Mouse (Mus musculus) hindbrain, postnatal 0 days (tissue): ENCODE measurements around the gene Adamtsl4. TPM values are rescaled to one million over a fixed set of nuclear protein-coding genes. Genes with fewer than 3 reads are reported as not detected.

Experiments
- ATAC-seq: fragments of 200-750 bp; cut with Nextera tagmentation; 2 replicates; pipeline ENCODE4 v1.8.0; 2017; ENCODE audit warnings: mild to moderate bottlenecking, moderate TSS enrichment, moderate library complexity
- DNase-seq: peaks from one replicate; pipeline ENCODE4 v3.0.0-alpha.2; 2015; ENCODE audit warnings: low spot score
- H3K27ac ChIP-seq: fragments of 300-500 bp; sonication (generic); 2 replicates; pipeline ENCODE4 v1.5.1; 2014; ENCODE audit warnings: mild to moderate bottlenecking
- H3K27me3 ChIP-seq: fragments of 300-500 bp; sonication (generic); 2 replicates; pipeline ENCODE4 v1.6.1; 2014; ENCODE audit warnings: low read length, mixed read lengths; ENCODE audit not compliant: insufficient read depth
- H3K36me3 ChIP-seq: fragments of 300-500 bp; sonication (generic); 2 replicates; pipeline ENCODE4 v1.6.1; 2014; ENCODE audit warnings: low read length, mixed read lengths; ENCODE audit not compliant: insufficient read depth
- H3K4me1 ChIP-seq: fragments of 300-500 bp; sonication (generic); 2 replicates; pipeline ENCODE4 v1.6.1; 2014; ENCODE audit warnings: antibody characterized with exemption, low read length, mixed read lengths; ENCODE audit not compliant: insufficient read depth
- H3K4me2 ChIP-seq: fragments of 300-500 bp; sonication (generic); 2 replicates; pipeline ENCODE4 v1.6.1; 2014; ENCODE audit warnings: low read depth, mild to moderate bottlenecking, low read length, moderate library complexity, mixed read lengths
- H3K4me3 ChIP-seq: fragments of 300-500 bp; sonication (generic); 2 replicates; pipeline ENCODE4 v1.5.1; 2014; ENCODE audit warnings: low read length
- H3K9ac ChIP-seq: fragments of 300-500 bp; sonication (generic); replicated peaks from 2 replicates; pipeline ENCODE4 v1.6.1; 2014; ENCODE audit warnings: mild to moderate bottlenecking, low read length, moderate library complexity, mixed read lengths
- H3K9me3 ChIP-seq: fragments of 300-500 bp; sonication (generic); 2 replicates; pipeline ENCODE4 v1.6.1; 2016; ENCODE audit warnings: low read length, mixed read lengths
- CTCF ChIP-seq: IDR thresholded peaks from 2 replicates; pipeline ENCODE4 v1.5.1; 2016; ENCODE audit warnings: antibody characterized with exemption, control low read depth, low read depth
- WGBS: fragments of 180-500 bp; shearing (Covaris S2); extraction: QIAGEN DNeasy Blood & Tissue Kit; methylation state at CpG from one replicate; pipeline ENCODE4 v1.1.7; 2014; 5-methylcytosine and 5-hydroxymethylcytosine counted together
- polyA plus RNA-seq: library from polyadenylated mRNA; unstranded; fragments of >200 nt; fragmentation: Nextera tagmentation; extraction: Ambion mirVana; gene quantifications from 2 replicates; pipeline ENCODE4 v1.2.1, GENCODE M21; 2015
- total RNA-seq: library from RNA; depleted of rRNA; stranded (reverse); fragments of >200 nt; gene quantifications from 2 replicates; pipeline ENCODE4 v1.2.3, GENCODE M21; 2014; rRNA removed

Gene Adamtsl4
- total RNA-seq (1.0 and 1.6 TPM in 2 replicates), polyA plus RNA-seq (1.4 and 2.1 TPM in 2 replicates)

DNA sequence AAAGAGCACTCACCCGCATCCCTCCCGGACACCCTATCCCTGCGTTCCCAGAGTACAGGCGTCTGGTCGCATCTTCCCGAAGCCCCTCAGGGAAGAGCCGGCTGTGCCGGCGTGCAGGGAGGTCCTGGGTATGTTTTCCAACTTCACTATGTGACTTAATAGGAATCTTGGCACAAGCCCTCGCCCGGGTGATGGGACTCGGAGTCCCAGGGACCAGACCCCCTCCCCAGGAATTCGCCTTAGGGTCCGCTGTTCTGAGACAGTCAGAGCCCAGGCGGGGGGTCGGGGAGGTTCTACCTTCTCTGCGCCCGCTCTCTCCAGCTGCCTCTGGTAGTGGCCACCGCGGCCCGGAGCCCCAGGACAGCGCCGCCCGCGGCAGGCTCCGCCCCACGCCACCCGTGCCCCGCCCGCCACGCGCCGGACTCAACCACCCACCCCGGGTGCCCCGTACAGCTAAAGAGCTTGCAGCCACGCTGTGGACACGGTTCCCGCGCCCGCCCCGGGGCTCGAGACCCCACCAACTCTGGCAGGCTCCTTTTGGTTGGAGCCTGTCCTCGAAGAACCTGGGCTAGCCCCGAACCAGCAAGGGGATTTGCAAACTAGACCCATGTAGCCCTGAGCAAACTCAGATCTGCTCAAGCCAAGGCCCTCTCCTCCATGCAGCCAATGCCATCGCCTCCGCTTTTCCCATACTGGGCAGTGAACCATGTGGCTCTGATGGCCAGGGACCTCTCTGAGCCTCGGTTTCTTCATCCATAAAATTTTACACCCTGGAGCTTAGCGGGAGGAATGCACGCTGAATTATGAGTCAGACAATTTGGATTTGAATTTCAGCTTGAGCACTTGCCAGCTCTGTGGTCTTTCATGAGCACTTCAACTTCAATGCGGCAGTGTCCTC is at the start of gene Adamtsl4:
Adamtsl4 (minus strand) TSS at position 394 of the 898 bp plus-strand sequence.
- H3K4me3 ChIP-seq: peak within 1 kb of the TSS; percentile 44
- ATAC-seq: peak; percentile 66

DNA sequence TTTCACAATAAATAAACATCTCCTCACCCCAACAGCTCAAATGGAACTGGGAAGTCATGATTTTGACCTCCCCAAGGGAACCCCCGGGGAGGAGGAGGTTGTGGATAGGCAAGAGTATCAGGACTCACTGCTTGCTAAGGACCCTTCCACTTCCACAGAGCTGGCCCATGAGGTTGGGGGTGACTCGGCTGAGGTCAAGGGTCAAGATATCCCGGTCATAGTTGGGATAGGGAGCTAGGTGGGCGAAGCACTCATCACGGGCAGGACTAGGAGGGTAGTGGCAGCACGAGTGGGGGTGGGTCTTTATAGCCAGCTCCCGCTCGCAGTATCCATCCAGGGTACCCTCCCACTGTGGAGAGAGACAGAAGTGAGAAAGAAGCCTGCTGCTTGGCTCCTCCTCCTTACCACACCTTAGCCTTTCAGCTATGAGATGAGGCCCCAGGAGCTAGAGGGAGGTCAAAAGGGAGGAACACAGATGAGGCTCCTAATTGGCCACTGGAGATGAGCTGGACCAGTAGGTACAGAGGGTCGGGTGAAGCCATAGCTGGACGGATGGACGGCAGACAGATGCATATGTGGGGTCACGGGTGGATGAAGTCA is 47.5 kb upstream of the Adamtsl4 start:
- TF ChIP-seq CTCF: no peak
- Histone ChIP-seq H3K4me1 (no peaks in the 10 kb centered on the region), H3K27ac (no peak overlapping the region), H3K4me3 (no peak overlapping the region), H3K36me3 (peaks cover 7% of the 10 kb centered on the region; the same call in 1 of the 2 replicates), H3K4me2 (no peak overlapping the region), H3K9me3 (no peaks in the 10 kb centered on the region), H3K9ac (no peak overlapping the region), H3K27me3 (no peaks in the 10 kb centered on the region)
- ATAC-seq: no peak
- 86% methylated on average over 12 of the region's 12 CpGs for WGBS
- DNase-seq: no peak

More for the DNA sequence above, at the start of gene Adamtsl4:
- TF ChIP-seq CTCF: no peak
- WGBS: 3% methylated on average over 48 of the region's 50 CpGs
- Histone ChIP-seq H3K36me3 (no peaks in the 10 kb centered on the region), H3K27me3 (no peaks in the 10 kb centered on the region), H3K4me1 (peaks cover 11% of the 10 kb centered on the region; the same call in 1 of the 2 replicates), H3K4me2 (peak within 1 kb of the TSS; percentile 87), H3K9me3 (no peaks in the 10 kb centered on the region), H3K9ac (peak within 1 kb of the TSS; percentile 42), H3K27ac (peak within 1 kb of the TSS; percentile 26; the same call in 1 of the 2 replicates)
- peak; percentile 55 for DNase-seq

DNA sequence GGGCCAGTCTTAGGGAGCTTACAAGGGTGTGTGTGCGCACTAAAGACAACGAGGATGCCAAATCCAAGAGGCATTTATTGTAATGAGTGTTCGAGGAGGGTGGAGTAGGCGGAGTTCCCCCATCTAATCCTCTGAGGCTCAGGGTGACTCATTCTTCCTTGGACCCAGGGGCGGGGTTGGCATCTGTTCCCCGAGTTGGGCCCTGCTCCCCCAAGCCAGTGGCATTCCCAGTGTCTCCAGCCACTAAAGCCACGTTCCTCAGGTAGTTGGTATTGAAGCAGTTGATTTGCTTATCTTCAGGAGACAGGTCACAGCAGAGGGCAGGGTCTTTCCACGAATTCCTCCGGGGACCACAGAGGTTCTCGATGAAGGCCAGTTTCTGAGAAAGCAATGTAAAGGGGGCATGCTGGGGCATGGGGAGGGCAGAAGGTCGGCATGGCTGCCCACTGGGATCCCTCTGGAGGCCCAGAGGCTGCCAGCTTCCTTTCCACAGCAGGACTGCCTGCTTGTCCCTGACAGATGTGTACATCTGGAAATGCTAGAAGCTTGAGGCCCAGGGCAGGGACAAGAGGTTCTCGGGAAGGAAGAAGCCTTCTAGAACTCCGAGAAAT is 46.5 kb upstream of the Adamtsl4 start:
- H3K36me3 ChIP-seq: no peaks in the 10 kb centered on the region
- no peaks in the 10 kb centered on the region for H3K4me1 ChIP-seq
- TF ChIP-seq CTCF: no peak
- no peak overlapping the region for H3K4me2 ChIP-seq
- H3K27me3 ChIP-seq: no peaks in the 10 kb centered on the region
- no peak overlapping the region for H3K4me3 ChIP-seq
- no peak for ATAC-seq
- H3K9ac ChIP-seq: no peak overlapping the region
- 87% methylated on average over 13 of the region's 13 CpGs for WGBS
- H3K9me3 ChIP-seq: no peaks in the 10 kb centered on the region
- H3K27ac ChIP-seq: no peak overlapping the region
- DNase-seq: no peak

DNA sequence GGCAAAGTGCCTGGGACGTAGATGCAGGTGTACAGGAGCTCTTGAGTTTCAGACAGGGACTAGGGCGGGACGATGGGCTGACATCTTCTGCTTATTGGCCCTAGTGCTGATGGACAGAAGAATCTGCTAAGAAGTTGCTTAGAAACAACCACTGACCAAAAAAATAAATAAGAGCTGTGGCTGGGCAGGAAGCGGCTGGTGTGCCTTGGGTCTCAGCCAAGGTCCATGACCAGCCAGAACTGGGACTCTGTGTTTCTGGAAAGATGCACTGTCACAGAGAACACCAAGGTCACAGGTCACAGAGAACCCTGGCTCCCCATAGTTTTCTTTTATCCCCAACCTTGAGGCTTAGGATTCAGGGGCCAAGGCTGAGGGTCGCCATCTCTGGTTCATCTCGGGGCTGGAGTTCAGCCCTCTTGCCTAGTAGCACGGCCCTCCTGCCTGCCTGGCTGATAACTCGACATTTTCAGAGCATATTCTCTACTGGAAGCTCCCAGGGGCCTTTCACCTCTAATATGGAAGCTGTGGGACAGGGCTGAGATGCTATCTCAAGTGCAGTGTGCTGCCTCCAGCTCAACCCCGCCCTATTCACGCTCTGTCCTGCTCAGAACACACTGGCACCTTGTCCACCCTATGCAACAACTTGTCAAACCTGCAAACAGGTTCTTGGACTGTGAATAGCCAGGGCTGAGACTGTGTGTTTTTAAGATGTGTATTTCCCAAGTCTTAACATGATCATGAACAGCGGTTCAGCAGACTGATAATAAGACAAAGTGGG is 45.2 kb upstream of the Adamtsl4 start:
- ATAC-seq (peak; percentile 36), DNase-seq (peak; percentile 17)
- Histone ChIP-seq H3K4me1 (no peaks in the 10 kb centered on the region), H3K4me3 (no peak overlapping the region), H3K27me3 (no peaks in the 10 kb centered on the region), H3K4me2 (no peak overlapping the region), H3K36me3 (no peaks in the 10 kb centered on the region), H3K9me3 (no peaks in the 10 kb centered on the region), H3K9ac (no peak overlapping the region), H3K27ac (no peak overlapping the region)
- WGBS: 69% methylated on average over 11 of the region's 11 CpGs
- no peak for TF ChIP-seq CTCF

DNA sequence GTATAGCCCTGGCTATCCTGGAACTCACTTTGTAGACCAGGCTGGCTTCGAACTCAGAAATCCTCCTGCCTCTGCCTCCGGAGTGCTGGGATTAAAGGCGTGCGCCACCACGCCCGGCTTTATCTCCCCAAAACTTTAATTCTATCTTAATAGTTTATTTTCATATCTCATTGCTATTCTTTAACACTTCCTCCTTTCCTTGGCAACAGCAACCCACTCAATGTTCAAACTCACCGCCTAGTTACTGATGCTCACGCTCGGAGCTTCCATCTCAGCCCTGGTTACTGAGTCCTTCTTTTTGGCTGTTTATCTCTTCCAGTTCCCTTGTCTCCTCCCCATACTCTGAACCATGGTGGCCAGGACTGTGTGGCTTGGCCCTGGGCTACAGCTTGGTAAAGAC is 44.6 kb upstream of the Adamtsl4 start:
- no peak overlapping the region for H3K9ac ChIP-seq
- no peaks in the 10 kb centered on the region for H3K27me3 ChIP-seq
- H3K36me3 ChIP-seq: no peaks in the 10 kb centered on the region
- no peak overlapping the region for H3K4me2 ChIP-seq
- ATAC-seq (no peak), DNase-seq (no peak)
- no peak overlapping the region for H3K4me3 ChIP-seq
- WGBS: 91% methylated on average over 9 of the region's 9 CpGs
- H3K27ac ChIP-seq: no peak overlapping the region
- H3K4me1 ChIP-seq: no peaks in the 10 kb centered on the region
- H3K9me3 ChIP-seq: no peaks in the 10 kb centered on the region
- TF ChIP-seq CTCF: no peak

DNA sequence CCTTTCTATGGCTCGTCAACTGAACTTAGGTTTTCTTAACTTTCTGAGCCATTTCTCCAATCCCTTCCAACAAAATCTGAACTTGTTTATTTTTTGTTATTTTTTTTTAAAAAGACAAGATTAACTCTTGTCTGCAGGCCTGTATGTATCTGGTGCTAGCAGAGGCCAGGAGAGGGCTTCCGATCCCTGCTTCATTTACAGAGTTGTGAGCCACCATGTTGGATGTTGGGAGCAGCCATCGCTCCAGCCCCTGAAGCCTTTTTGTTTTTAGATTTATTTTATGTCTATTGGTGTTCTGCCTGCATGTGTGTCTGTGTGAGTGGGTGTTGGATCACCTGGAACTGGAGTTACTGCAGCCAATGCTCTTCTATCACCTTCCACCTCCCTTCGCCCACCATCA is 44.1 kb upstream of the Adamtsl4 start:
- ATAC-seq: no peak
- Histone ChIP-seq H3K4me3 (no peak overlapping the region), H3K9ac (no peak overlapping the region), H3K4me2 (no peak overlapping the region), H3K27ac (no peak overlapping the region), H3K4me1 (no peaks in the 10 kb centered on the region), H3K27me3 (no peaks in the 10 kb centered on the region), H3K9me3 (no peaks in the 10 kb centered on the region), H3K36me3 (no peaks in the 10 kb centered on the region)
- peak; percentile 31 for TF ChIP-seq CTCF
- DNase-seq: peak; percentile 9
- 95% methylated on average over 4 of the region's 4 CpGs for WGBS
